Mouse (Mus musculus): ENCODE data around the gene Olfr1166. TPM values are rescaled to one million over a fixed set of nuclear protein-coding genes. Genes with fewer than 3 reads are reported as not detected.
"Not testable (repeated sequence)": the region's sequence is repeated elsewhere in the genome, so short reads cannot be mapped to it uniquely, and the experiment has no call there.

Gene Olfr1166
- not detected in 2 replicates for polyA plus RNA-seq (2014; fragmentation: Nextera tagmentation; extraction: Ambion mirVana)

DNA sequence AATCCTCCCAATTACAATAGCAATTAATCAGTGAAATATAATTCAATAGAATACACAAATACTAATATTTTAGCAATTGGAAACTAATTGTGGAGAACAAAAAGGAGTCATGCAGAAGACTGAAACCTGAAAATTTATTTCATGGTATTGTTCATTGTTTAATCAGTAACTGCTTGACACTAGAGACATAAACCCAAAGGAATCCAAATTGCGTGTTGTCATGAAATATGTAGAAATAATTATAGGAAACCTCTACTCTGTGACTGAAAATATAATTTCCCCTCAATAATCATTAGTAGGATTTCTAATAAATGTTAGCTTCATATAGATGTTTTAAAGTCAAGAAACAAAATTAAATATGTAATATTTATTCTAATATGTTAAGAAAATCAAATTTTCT lies at the start of gene Olfr1166:
Olfr1166 (minus strand) TSS at position 101 of the 400 bp plus-strand sequence.
- H3K4me3 ChIP-seq (ENCODE audit: control insufficient read depth in 1 of 2, insufficient read depth in 1 of 2, low read depth in 1 of 2, low read length in 2 of 2), result no peak within 1 kb of the TSS
- ATAC-seq (ENCODE audit: insufficient number of reproducible peaks, insufficient read depth, low FRiP score, low read depth), result no peak
- no peak within 1 kb of the TSS for H3K4me2 ChIP-seq (ENCODE audit: low read length)
- no peaks in the 10 kb centered on the region for H3K36me3 ChIP-seq (ENCODE audit: control insufficient read depth, insufficient read depth, low read length)
- H3K4me1 ChIP-seq (ENCODE audit: control insufficient read depth in 2 of 2, insufficient read depth in 2 of 2, low read length in 2 of 2), result no peaks in the 10 kb centered on the region
- no peaks in the 10 kb centered on the region for H3K27me3 ChIP-seq (ENCODE audit: control insufficient read depth, insufficient read depth, low read length)
- WGBS, result 83% methylated on average over 1 of the region's 1 CpGs
- no peaks in the 10 kb centered on the region for H3K9me3 ChIP-seq (ENCODE audit: control insufficient read depth, low read length)
- H3K9ac ChIP-seq (ENCODE audit: low read length), result no peak within 1 kb of the TSS
- H3K27ac ChIP-seq (replicated peaks in 1 of 2; ENCODE audit: control insufficient read depth in 1 of 2, insufficient read depth in 1 of 2, low read depth in 2 of 2, low read length in 2 of 2), result no peak within 1 kb of the TSS

DNA sequence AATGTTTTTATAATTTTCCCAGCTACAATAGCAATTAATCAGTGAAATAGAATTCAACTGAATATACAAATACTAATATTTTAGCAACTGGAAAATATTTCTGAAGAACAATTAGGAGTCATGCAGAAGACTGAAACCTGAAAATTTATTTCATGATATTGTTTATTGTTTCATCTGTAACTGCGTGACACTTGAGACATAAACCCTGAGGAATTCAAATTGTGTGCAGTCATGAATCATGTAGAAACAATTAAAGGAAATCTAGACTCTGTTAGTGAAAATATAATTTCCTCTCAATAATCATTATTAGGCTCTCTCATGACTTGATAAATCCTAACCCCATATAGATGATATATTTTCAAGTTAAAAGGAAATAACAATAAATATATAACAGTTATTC lies 27.0 kb upstream of the Olfr1166 start, which contains the start of gene Olfr1167:
Olfr1167 (minus strand) TSS at position 101 of the 400 bp plus-strand sequence.
- not testable (repeated sequence) for H3K4me3 ChIP-seq (ENCODE audit: control insufficient read depth in 1 of 2, insufficient read depth in 1 of 2, low read depth in 1 of 2, low read length in 2 of 2); H3K36me3 ChIP-seq (ENCODE audit: control insufficient read depth, insufficient read depth, low read length); H3K4me2 ChIP-seq (ENCODE audit: low read length); ATAC-seq (ENCODE audit: insufficient number of reproducible peaks, insufficient read depth, low FRiP score, low read depth); H3K27me3 ChIP-seq (ENCODE audit: control insufficient read depth, insufficient read depth, low read length); H3K9me3 ChIP-seq (ENCODE audit: control insufficient read depth, low read length); H3K27ac ChIP-seq (replicated peaks in 1 of 2; ENCODE audit: control insufficient read depth in 1 of 2, insufficient read depth in 1 of 2, low read depth in 2 of 2, low read length in 2 of 2); H3K4me1 ChIP-seq (ENCODE audit: control insufficient read depth in 2 of 2, insufficient read depth in 2 of 2, low read length in 2 of 2); H3K9ac ChIP-seq (ENCODE audit: low read length)
- WGBS, result 73% methylated on average over 1 of the region's 1 CpGs

DNA sequence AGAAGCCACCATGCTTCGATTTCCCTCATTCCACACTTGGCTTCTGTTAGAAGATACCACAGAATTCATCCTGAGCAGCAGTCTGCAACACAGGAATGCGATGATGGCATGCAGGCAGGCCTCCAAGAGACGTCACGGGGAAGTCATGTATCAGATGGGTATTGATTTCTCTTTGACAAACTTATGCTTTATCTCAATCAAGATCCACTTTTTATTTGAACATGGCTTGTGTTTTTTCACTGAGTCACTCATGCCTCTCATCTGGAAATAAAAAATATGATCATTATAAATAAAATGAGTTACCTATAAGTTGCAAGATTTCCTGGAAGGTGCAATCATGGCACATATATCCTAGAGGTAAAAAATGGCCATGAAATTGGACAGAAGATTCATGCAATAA lies 34.2 kb downstream of the Olfr1166 start, which contains the start of gene Olfr1164:
Olfr1164 (minus strand) TSS at position 101 of the 400 bp plus-strand sequence.
- Histone ChIP-seq H3K4me1 (ENCODE audit: control insufficient read depth in 2 of 2, insufficient read depth in 2 of 2, low read length in 2 of 2) (no peaks in the 10 kb centered on the region), H3K4me3 (ENCODE audit: control insufficient read depth in 1 of 2, insufficient read depth in 1 of 2, low read depth in 1 of 2, low read length in 2 of 2) (no peak within 1 kb of the TSS), H3K9me3 (ENCODE audit: control insufficient read depth, low read length) (no peaks in the 10 kb centered on the region), H3K4me2 (ENCODE audit: low read length) (no peak within 1 kb of the TSS), H3K9ac (ENCODE audit: low read length) (no peak within 1 kb of the TSS), H3K27ac (replicated peaks in 1 of 2; ENCODE audit: control insufficient read depth in 1 of 2, insufficient read depth in 1 of 2, low read depth in 2 of 2, low read length in 2 of 2) (no peak within 1 kb of the TSS), H3K27me3 (ENCODE audit: control insufficient read depth, insufficient read depth, low read length) (no peaks in the 10 kb centered on the region), H3K36me3 (ENCODE audit: control insufficient read depth, insufficient read depth, low read length) (no peaks in the 10 kb centered on the region)
- ATAC-seq (ENCODE audit: insufficient number of reproducible peaks, insufficient read depth, low FRiP score, low read depth), result no peak
- 65% methylated on average over 4 of the region's 4 CpGs for WGBS

Other genes with a start within 250 kb of the Olfr1166 start
- gene Olfr1153, start 233.3 kb downstream of the Olfr1166 start, polyA plus RNA-seq (2014; fragmentation: Nextera tagmentation; extraction: Ambion mirVana), result not detected in 2 replicates
- gene Olfr1154, start 223.1 kb downstream of the Olfr1166 start, polyA plus RNA-seq (2014; fragmentation: Nextera tagmentation; extraction: Ambion mirVana), result not detected in 2 replicates
- not detected in 2 replicates for gene Olfr1155, start 183.1 kb downstream of the Olfr1166 start, polyA plus RNA-seq (2014; fragmentation: Nextera tagmentation; extraction: Ambion mirVana)
- not detected in 2 replicates for gene Olfr1156, start 175.2 kb downstream of the Olfr1166 start, polyA plus RNA-seq (2014; fragmentation: Nextera tagmentation; extraction: Ambion mirVana)
- not detected in 2 replicates for gene Olfr1157, start 160.0 kb downstream of the Olfr1166 start, polyA plus RNA-seq (2014; fragmentation: Nextera tagmentation; extraction: Ambion mirVana)
- gene Olfr74, start 153.6 kb downstream of the Olfr1166 start, polyA plus RNA-seq (2014; fragmentation: Nextera tagmentation; extraction: Ambion mirVana), result not detected in 2 replicates
- gene Olfr1158, start 138.2 kb downstream of the Olfr1166 start, polyA plus RNA-seq (2014; fragmentation: Nextera tagmentation; extraction: Ambion mirVana), result not detected in 2 replicates
- not detected in 2 replicates for gene Olfr1160, start 120.0 kb downstream of the Olfr1166 start, polyA plus RNA-seq (2014; fragmentation: Nextera tagmentation; extraction: Ambion mirVana)
- gene Olfr1161, start 105.5 kb downstream of the Olfr1166 start, polyA plus RNA-seq (2014; fragmentation: Nextera tagmentation; extraction: Ambion mirVana), result not detected in 2 replicates
- gene Olfr73, start 90.6 kb downstream of the Olfr1166 start, polyA plus RNA-seq (2014; fragmentation: Nextera tagmentation; extraction: Ambion mirVana), result not detected in 2 replicates
- not detected in 2 replicates for gene Olfr1162, start 77.1 kb downstream of the Olfr1166 start, polyA plus RNA-seq (2014; fragmentation: Nextera tagmentation; extraction: Ambion mirVana)
- gene Olfr1163, start 56.4 kb downstream of the Olfr1166 start, polyA plus RNA-seq (2014; fragmentation: Nextera tagmentation; extraction: Ambion mirVana), result not detected in 2 replicates
- not detected in 2 replicates for gene Olfr1164, start 34.3 kb downstream of the Olfr1166 start, polyA plus RNA-seq (2014; fragmentation: Nextera tagmentation; extraction: Ambion mirVana)
- not detected in 2 replicates for gene Olfr1167, start 26.9 kb upstream of the Olfr1166 start, polyA plus RNA-seq (2014; fragmentation: Nextera tagmentation; extraction: Ambion mirVana)
- gene Olfr1168, start 53.6 kb upstream of the Olfr1166 start, polyA plus RNA-seq (2014; fragmentation: Nextera tagmentation; extraction: Ambion mirVana), result not detected in 2 replicates
- not detected in 2 replicates for gene Olfr1170, start 100.1 kb upstream of the Olfr1166 start, polyA plus RNA-seq (2014; fragmentation: Nextera tagmentation; extraction: Ambion mirVana)
- not detected in 2 replicates for gene Olfr1173, start 151.6 kb upstream of the Olfr1166 start, polyA plus RNA-seq (2014; fragmentation: Nextera tagmentation; extraction: Ambion mirVana)
- not detected in 2 replicates for gene Olfr1174-ps, start 186.9 kb upstream of the Olfr1166 start, polyA plus RNA-seq (2014; fragmentation: Nextera tagmentation; extraction: Ambion mirVana)
- gene Olfr1175-ps, start 198.9 kb upstream of the Olfr1166 start, polyA plus RNA-seq (2014; fragmentation: Nextera tagmentation; extraction: Ambion mirVana), result not detected in 2 replicates
- not detected in 2 replicates for gene Olfr1176, start 208.4 kb upstream of the Olfr1166 start, polyA plus RNA-seq (2014; fragmentation: Nextera tagmentation; extraction: Ambion mirVana)
- not detected in 2 replicates for gene Olfr1177-ps, start 218.2 kb upstream of the Olfr1166 start, polyA plus RNA-seq (2014; fragmentation: Nextera tagmentation; extraction: Ambion mirVana)

All from heart, embryonic 14.5 days (tissue).